Mouse (Mus musculus): ENCODE data around the gene Fam118b. TPM values are rescaled to one million over a fixed set of nuclear protein-coding genes. Genes with fewer than 3 reads are reported as not detected.

The Fam118b gene
- total and polyA plus RNA-seq, 3 experiments = 12.7 to 27.7 (median 21.3) TPM

DNA sequence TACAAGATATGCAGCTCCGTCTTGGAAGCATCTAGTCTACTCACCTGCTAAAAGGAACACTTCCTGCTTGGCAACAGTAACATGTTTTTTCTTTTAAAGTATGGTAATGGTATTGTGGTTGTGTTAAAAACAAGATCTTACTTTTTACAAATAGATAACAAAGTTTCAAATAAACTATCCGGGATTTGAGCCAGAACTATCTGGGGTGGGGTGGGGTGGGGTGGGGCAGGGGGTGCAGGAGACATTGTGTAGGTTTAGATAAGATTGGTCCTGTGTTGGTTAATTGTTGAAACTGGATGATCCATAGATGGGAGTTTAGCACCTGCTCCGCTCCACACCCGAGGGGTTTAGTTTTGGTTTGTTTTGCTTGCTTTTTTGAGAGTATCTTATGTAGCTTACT lies 5.2 kb downstream of the Fam118b start:
- no peak for DNase-seq (ENCODE audit: extremely low read depth)
- Histone ChIP-seq H3K27ac (ENCODE audit: insufficient read depth, low read depth) (no peak overlapping the region), H3K9ac (ENCODE audit: insufficient read depth, low read depth) (no peak overlapping the region), H3K4me2 (ENCODE audit: insufficient read depth, low read depth, poor library complexity, severe bottlenecking) (no peak overlapping the region), H3K4me1 (ENCODE audit: control insufficient read depth in 1 of 2, insufficient read depth in 2 of 2) (peaks cover 0 to 38% of the 10 kb centered on the region in 2 experiments; a peak in 2 of 4 replicates), H3K4me3 (replicated peaks in 1 of 3; ENCODE audit: low read depth in 2 of 3, low read length in 2 of 3, poor library complexity in 1 of 3) (no peak overlapping the region), H3K27me3 (replicated peaks) (no peaks in the 10 kb centered on the region), H3K9me3 (replicated peaks; ENCODE audit: low read length) (no peaks in the 10 kb centered on the region), H3K79me2 (replicated peaks; ENCODE audit: control insufficient read depth, extremely low read depth, insufficient read depth, poor library complexity, severe bottlenecking) (0 out of 2 replicates have a peak, but pooled peaks cover 6% of the 10 kb centered on the region), H3K36me3 (replicated peaks in 1 of 2; ENCODE audit: control insufficient read depth in 1 of 2, insufficient read depth in 1 of 2, low read length in 1 of 2) (peaks cover 0 to 27% of the 10 kb centered on the region in 2 experiments)
- no peak for TF ChIP-seq SIN3A (IDR thresholded peaks at IDR 0.05; ENCODE audit: low read length)
- no peak for TF ChIP-seq MAZ (IDR thresholded peaks at IDR 0.05; ENCODE audit: low read depth, low read length)
- no peak for TF ChIP-seq HCFC1 (IDR thresholded peaks at IDR 0.05; ENCODE audit: low read depth, low read length)
- TF ChIP-seq MYC (IDR thresholded peaks at IDR 0.05; ENCODE audit: low read depth, low read length) = no peak
- no peak for TF ChIP-seq POLR2A (IDR thresholded peaks at IDR 0.05; ENCODE audit: low read depth, low read length)
- no peak for TF ChIP-seq KAT2A (IDR thresholded peaks at IDR 0.05; ENCODE audit: insufficient replicate concordance, low read length)
- no peak for TF ChIP-seq JUN (IDR thresholded peaks at IDR 0.05; ENCODE audit: insufficient read depth, low read depth, low read length)
- TF ChIP-seq IRF4 (IDR thresholded peaks at IDR 0.05; ENCODE audit: low read depth, low read length) = no peak
- no peak for TF ChIP-seq NELFE (IDR thresholded peaks at IDR 0.05; ENCODE audit: low read depth, low read length)
- no peak for TF ChIP-seq ETS1 (conservative IDR thresholded peaks at IDR 0.05; ENCODE audit: low read depth, low read length)
- TF ChIP-seq ELF1 (IDR thresholded peaks at IDR 0.05; ENCODE audit: low read depth, low read length) = no peak
- no peak for TF ChIP-seq UBTF (IDR thresholded peaks at IDR 0.05; ENCODE audit: low read depth, low read length)
- TF ChIP-seq RCOR1 (conservative IDR thresholded peaks at IDR 0.05; ENCODE audit: low read depth, low read length) = no peak
- no peak for TF ChIP-seq NRF1 (IDR thresholded peaks at IDR 0.05; ENCODE audit: low read depth, low read length)
- TF ChIP-seq EP300 (IDR thresholded peaks at IDR 0.05; ENCODE audit: low read length) = no peak
- TF ChIP-seq RAD21 (IDR thresholded peaks at IDR 0.05; ENCODE audit: low read depth, low read length) = no peak
- no peak for TF ChIP-seq MEF2A (IDR thresholded peaks at IDR 0.05; ENCODE audit: borderline replicate concordance, low read depth, low read length)
- dilution Hi-C loops (cut with MboI; ENCODE audit: extremely low pct_ligation_motif_present, extremely low pct_unique_long_range_greater_than_20kb, low sequenced_read_pairs) = no loop called here
- in situ Hi-C loops (cut with MboI; ENCODE audit: low pct_ligation_motif_present, low pct_unique_long_range_greater_than_20kb, low sequenced_read_pairs) = no loop called here

DNA sequence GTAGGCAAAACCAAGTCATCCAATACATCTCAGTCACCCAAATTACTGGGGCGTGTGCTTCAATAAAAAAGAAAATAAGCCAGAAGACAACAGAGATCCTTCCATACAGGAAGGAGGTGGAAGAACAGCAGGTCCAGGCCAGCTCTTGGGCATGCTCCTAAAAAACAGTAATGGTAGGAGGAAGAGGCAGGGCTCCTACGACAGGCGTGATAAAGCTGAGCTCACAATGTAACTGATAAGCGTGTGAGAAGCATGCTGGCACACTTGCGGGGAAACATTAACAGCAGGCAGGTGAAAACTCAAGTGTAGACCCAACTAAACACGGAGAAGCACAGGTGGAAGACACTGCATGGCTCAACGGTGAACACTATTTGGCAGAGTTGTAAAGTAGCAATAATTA lies 10.2 kb downstream of the Fam118b start:
- in situ Hi-C loops (cut with MboI; ENCODE audit: low pct_ligation_motif_present, low pct_unique_long_range_greater_than_20kb, low sequenced_read_pairs) (no loop called here), dilution Hi-C loops (cut with MboI; ENCODE audit: extremely low pct_ligation_motif_present, extremely low pct_unique_long_range_greater_than_20kb, low sequenced_read_pairs) (no loop called here)
- Histone ChIP-seq H3K9me3 (replicated peaks; ENCODE audit: low read length) (no peaks in the 10 kb centered on the region), H3K4me1 (ENCODE audit: control insufficient read depth in 1 of 2, insufficient read depth in 2 of 2) (peaks cover 0 to 5% of the 10 kb centered on the region in 2 experiments; a peak in 1 of 4 replicates), H3K27me3 (replicated peaks) (no peaks in the 10 kb centered on the region), H3K27ac (ENCODE audit: insufficient read depth, low read depth) (no peak overlapping the region), H3K36me3 (replicated peaks in 1 of 2; ENCODE audit: control insufficient read depth in 1 of 2, insufficient read depth in 1 of 2, low read length in 1 of 2) (peaks cover 0 to 26% of the 10 kb centered on the region in 2 experiments), H3K4me3 (replicated peaks in 1 of 3; ENCODE audit: low read depth in 2 of 3, low read length in 2 of 3, poor library complexity in 1 of 3) (no peak overlapping the region), H3K4me2 (ENCODE audit: insufficient read depth, low read depth, poor library complexity, severe bottlenecking) (no peak overlapping the region), H3K9ac (ENCODE audit: insufficient read depth, low read depth) (no peak overlapping the region), H3K79me2 (replicated peaks; ENCODE audit: control insufficient read depth, extremely low read depth, insufficient read depth, poor library complexity, severe bottlenecking) (no peaks in the 10 kb centered on the region)
- TF ChIP-seq POLR2AphosphoS2 (IDR thresholded peaks at IDR 0.05; ENCODE audit: low read depth, low read length) = no peak
- TF ChIP-seq NELFE (IDR thresholded peaks at IDR 0.05; ENCODE audit: low read depth, low read length) = no peak
- TF ChIP-seq ZKSCAN1 (IDR thresholded peaks at IDR 0.05; ENCODE audit: borderline replicate concordance, low read depth, low read length) = no peak
- TF ChIP-seq HCFC1 (IDR thresholded peaks at IDR 0.05; ENCODE audit: low read depth, low read length) = no peak
- TF ChIP-seq SIN3A (IDR thresholded peaks at IDR 0.05; ENCODE audit: low read length) = no peak
- TF ChIP-seq ZNF384 (IDR thresholded peaks at IDR 0.05; ENCODE audit: low read depth, low read length) = no peak
- TF ChIP-seq EP300 (IDR thresholded peaks at IDR 0.05; ENCODE audit: low read length) = no peak
- no peak for TF ChIP-seq JUND (conservative IDR thresholded peaks at IDR 0.05; ENCODE audit: low read depth, low read length)
- TF ChIP-seq SMC3 (IDR thresholded peaks at IDR 0.05; ENCODE audit: low read depth, low read length) = no peak
- TF ChIP-seq KAT2A (IDR thresholded peaks at IDR 0.05; ENCODE audit: insufficient replicate concordance, low read length) = no peak
- no peak for TF ChIP-seq MXI1 (IDR thresholded peaks at IDR 0.05; ENCODE audit: low read depth, low read length)
- TF ChIP-seq ZC3H11A (IDR thresholded peaks at IDR 0.05; ENCODE audit: low read depth, low read length) = no peak
- no peak for TF ChIP-seq MAZ (IDR thresholded peaks at IDR 0.05; ENCODE audit: low read depth, low read length)
- no peak for DNase-seq (ENCODE audit: extremely low read depth)

All from CH12.LX (cell line).